Mouse (Mus musculus) limb, embryonic 12.5 days (tissue): ENCODE measurements around the gene Svs5. TPM values are rescaled to one million over a fixed set of nuclear protein-coding genes. Genes with fewer than 3 reads are reported as not detected.

Experiments used
- ATAC-seq: fragments of 200-750 bp; cut with Nextera tagmentation; 2 replicates; pipeline ENCODE4 v1.8.0; 2017; ENCODE audit warnings: low read depth, moderate TSS enrichment; ENCODE audit not compliant: insufficient number of reproducible peaks, insufficient read depth, low FRiP score, low TSS enrichment
- H3K27ac ChIP-seq: fragments of 300-500 bp; sonication (generic); 2 replicates; pipeline ENCODE4 v1.5.1; 2016; ENCODE audit warnings: mild to moderate bottlenecking, moderate library complexity
- H3K27me3 ChIP-seq: fragments of 300-500 bp; sonication (generic); 2 replicates; pipeline ENCODE4 v1.6.1; 2016; ENCODE audit warnings: mild to moderate bottlenecking, moderate library complexity
- H3K36me3 ChIP-seq: fragments of 300-500 bp; sonication (generic); 2 replicates; pipeline ENCODE4 v1.6.1; 2016; ENCODE audit warnings: mild to moderate bottlenecking, moderate library complexity
- H3K4me1 ChIP-seq: fragments of 300-500 bp; sonication (generic); replicated peaks from 2 replicates; pipeline ENCODE4 v1.6.1; 2016
- H3K4me2 ChIP-seq: fragments of 300-500 bp; sonication (generic); 2 replicates; pipeline ENCODE4 v1.6.1; 2016; ENCODE audit warnings: mild to moderate bottlenecking, moderate library complexity
- H3K4me3 ChIP-seq: fragments of 300-500 bp; sonication (generic); replicated peaks from 2 replicates; pipeline ENCODE4 v1.5.1; 2016; ENCODE audit warnings: mild to moderate bottlenecking
- H3K9ac ChIP-seq: fragments of 300-500 bp; sonication (generic); replicated peaks from 2 replicates; pipeline ENCODE4 v1.6.1; 2016; ENCODE audit warnings: mild to moderate bottlenecking, moderate library complexity
- H3K9me3 ChIP-seq: fragments of 300-500 bp; sonication (generic); 2 replicates; pipeline ENCODE4 v1.6.1; 2016; ENCODE audit warnings: mild to moderate bottlenecking, moderate library complexity
- WGBS: fragments of 180-500 bp; shearing (Covaris S2); methylation state at CpG from one replicate; pipeline ENCODE4 v1.1.7; 2016; 5-methylcytosine and 5-hydroxymethylcytosine counted together
- microRNA-seq: library from miRNA; unstranded; fragments of <30 nt; microRNA quantifications from one replicate; pipeline ENCODE4, GENCODE M21; 2017
- polyA plus RNA-seq: library from polyadenylated mRNA; unstranded; fragments of >200 nt; fragmentation: Nextera tagmentation; extraction: Ambion mirVana; gene quantifications from 2 replicates; pipeline ENCODE4 v1.2.1, GENCODE M21; 2016

Gene Svs5
- polyA plus RNA-seq, 1 experiment from 2014 or later, result not detected

DNA sequence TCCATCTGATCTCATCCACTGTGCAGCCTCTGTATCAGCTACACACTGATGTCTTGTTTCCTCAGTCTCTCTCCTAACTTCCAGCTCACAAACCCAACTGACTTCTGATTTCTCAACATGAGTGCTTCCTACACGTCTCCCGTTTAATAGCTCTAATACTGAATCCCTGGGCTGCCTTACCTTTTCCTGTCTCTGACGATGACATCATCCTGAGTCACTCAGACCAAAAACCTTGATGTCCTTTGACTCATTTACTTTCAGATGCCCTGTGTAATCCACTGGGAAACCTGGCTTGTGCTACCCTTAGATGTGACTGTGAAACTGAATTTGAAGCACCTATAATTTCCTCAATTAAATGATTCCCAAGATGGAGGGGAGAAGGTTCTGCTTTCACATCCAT, 50.4 kb downstream of the Svs5 start:
- Histone ChIP-seq H3K27ac (no peak overlapping the region), H3K9ac (no peak overlapping the region), H3K4me3 (no peak overlapping the region), H3K36me3 (no peaks in the 10 kb centered on the region), H3K9me3 (0 out of 2 replicates have a peak, but pooled peaks cover 4% of the 10 kb centered on the region), H3K4me2 (no peak overlapping the region), H3K27me3 (peaks cover 12% of the 10 kb centered on the region), H3K4me1 (peaks cover 18% of the 10 kb centered on the region)
- 82% methylated on average over 3 of the region's 3 CpGs for WGBS
- no peak for ATAC-seq

Small RNAs within 50 kb of the gene (microRNA-seq; reads per million reads assigned to microRNA genes)
- not detected for gene Mir7678

Other genes with a start within 250 kb of the Svs5 start
- 1.1 and 1.3 TPM in 2 replicates for gene Kcns1, start 161.6 kb upstream of the Svs5 start, polyA plus RNA-seq
- gene Wfdc5, start 150.0 kb upstream of the Svs5 start, polyA plus RNA-seq, result not detected in 2 replicates
- gene Wfdc12, start 142.1 kb upstream of the Svs5 start, polyA plus RNA-seq, result not detected in 2 replicates
- gene Wfdc15a, start 132.6 kb upstream of the Svs5 start, polyA plus RNA-seq, result not detected in 2 replicates
- gene Wfdc15b, start 111.1 kb upstream of the Svs5 start, polyA plus RNA-seq, result not detected in 2 replicates
- gene Svs2, start 94.3 kb upstream of the Svs5 start, polyA plus RNA-seq, result not detected in 2 replicates
- not detected in 2 replicates for gene Svs3b, start 76.1 kb upstream of the Svs5 start, polyA plus RNA-seq
- gene Svs4, start 54.3 kb upstream of the Svs5 start, polyA plus RNA-seq, result not detected in 2 replicates
- gene Svs3a, start 43.5 kb upstream of the Svs5 start, polyA plus RNA-seq, result not detected in 2 replicates
- not detected in 2 replicates for gene Svs6, start 16.0 kb upstream of the Svs5 start, polyA plus RNA-seq
- 1.2 and 2.5 TPM in 2 replicates for gene Slpi, start 56.4 kb downstream of the Svs5 start, polyA plus RNA-seq
- gene Rbpjl, start 70.4 kb downstream of the Svs5 start, polyA plus RNA-seq, result 0.40 and 0.55 TPM in 2 replicates
- gene Matn4, start 72.4 kb downstream of the Svs5 start, polyA plus RNA-seq, result 50.5 and 78.0 TPM in 2 replicates
- gene Sdc4, start 111.1 kb downstream of the Svs5 start, polyA plus RNA-seq, result 34.3 and 36.5 TPM in 2 replicates
- gene Sys1, start 124.2 kb downstream of the Svs5 start, polyA plus RNA-seq, result 55.2 and 59.2 TPM in 2 replicates
- gene Gm20458, start 128.2 kb downstream of the Svs5 start, polyA plus RNA-seq, result 2.3 and 3.4 TPM in 2 replicates
- not detected in 2 replicates for gene Trp53tg5, start 141.0 kb downstream of the Svs5 start, polyA plus RNA-seq
- gene Dbndd2, start 153.4 kb downstream of the Svs5 start, polyA plus RNA-seq, result 1.2 and 1.7 TPM in 2 replicates
- gene Pigt, start 164.8 kb downstream of the Svs5 start, polyA plus RNA-seq, result 24.9 and 32.7 TPM in 2 replicates
- 36.2 and 39.6 TPM in 2 replicates for gene Wfdc2, start 229.7 kb downstream of the Svs5 start, polyA plus RNA-seq
- not detected in 2 replicates for gene Spint3, start 240.7 kb downstream of the Svs5 start, polyA plus RNA-seq